Mouse (Mus musculus) ovary, postnatal 14 days (tissue): Measurements from ENCODE around the gene 1700080O16Rik.

ENCODE experiments used
- DNase-seq: peaks from one replicate; pipeline ENCODE4 v3.0.0; 2022; ENCODE audit warnings: low spot score

1700080O16Rik gene

GRCm38 (mm10) chrX:51972672-51973071 lies at the start of gene 1700080O16Rik:
Gene 1700080O16Rik, minus strand, starts transcription at chrX:51972772.
- DNase-seq: no peak

DNA sequence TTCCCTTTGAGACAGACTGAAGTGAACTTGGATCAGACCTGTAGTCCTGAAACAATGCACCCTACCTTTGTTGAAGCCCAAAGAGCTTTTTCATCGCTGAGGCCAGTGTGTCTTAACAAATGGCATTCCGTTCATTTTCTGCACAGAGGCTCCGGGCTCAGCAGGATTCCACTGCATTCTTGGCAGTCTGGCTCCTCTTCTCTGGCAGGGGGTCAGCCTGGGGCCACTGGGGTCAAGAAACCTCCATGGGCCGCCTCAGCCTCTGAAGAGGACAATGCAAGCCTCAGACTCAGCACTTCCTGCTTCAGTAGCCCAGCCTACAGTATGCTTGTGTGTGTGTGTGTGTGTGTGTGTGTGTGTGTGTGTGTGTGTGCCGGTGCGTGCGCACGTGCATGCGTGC lies 45.1 kb upstream of the 1700080O16Rik start:
- no peak for DNase-seq

DNA sequence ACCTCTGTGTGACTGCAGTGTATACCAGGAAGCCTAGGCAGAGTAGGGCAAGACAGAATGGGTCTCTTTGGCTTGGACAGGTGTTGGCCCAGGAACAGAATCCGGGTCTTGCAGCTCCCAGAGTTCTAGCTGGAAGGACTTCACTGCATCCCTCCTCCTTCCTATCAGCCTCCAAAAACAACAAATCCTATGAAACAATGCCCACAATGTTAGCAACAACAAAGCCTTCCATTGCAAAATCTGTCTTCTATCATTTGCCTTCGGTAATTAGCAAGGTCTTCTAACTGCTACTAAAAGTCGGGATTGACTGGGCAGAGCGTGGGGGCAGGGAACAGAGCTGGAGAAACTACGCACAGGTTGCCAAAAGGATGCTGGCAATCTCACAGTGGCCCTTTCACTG lies 27.5 kb upstream of the 1700080O16Rik start:
- no peak for DNase-seq

GRCm38 (mm10) chrX:51999426-51999825 lies 26.9 kb upstream of the 1700080O16Rik start:
- no peak for DNase-seq

DNA sequence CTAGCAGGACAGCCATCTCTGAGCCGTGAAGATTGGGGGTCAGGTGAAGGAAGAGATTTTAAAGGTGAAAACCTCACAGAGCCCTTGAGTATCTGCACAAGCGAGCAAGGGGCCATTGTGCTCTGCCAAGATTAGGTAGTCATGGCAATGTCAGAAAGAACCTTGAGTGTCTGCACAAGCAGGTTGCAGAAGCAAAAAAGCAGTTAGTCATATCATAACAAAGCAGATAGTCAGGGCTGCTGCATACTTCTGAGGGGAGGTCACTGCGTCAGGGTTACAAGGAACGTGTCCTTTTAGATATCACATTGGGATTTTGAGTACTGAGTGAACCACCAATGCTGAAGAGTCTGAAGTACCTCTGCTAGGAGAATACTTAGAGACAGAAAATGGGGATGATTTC lies 3.8 kb upstream of the 1700080O16Rik start:
- no peak for DNase-seq

DNA sequence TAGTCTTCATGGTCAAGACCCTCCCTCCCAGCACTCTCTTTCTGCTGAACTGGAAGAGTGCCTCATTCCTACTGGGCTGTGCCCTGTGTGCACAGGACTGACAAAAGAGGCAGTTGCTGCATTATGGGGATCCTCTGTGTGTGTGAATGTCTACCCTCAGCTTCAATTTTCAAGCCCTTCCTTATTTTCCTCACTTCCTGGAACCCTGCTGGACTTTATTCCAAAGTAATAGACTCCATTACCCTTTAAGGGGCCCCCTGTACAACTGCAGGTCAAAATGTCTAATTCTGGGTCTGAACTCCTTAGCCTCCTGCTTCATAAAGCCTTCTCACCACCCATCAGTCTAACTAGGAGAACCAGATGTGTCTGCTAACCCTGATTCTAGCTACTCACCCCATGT lies 2.0 kb upstream of the 1700080O16Rik start:
- DNase-seq: no peak

- peak; percentile 21 for DNase-seq
Observed at GRCm38 (mm10) chrX:51948071-51948470, 24.5 kb downstream of the 1700080O16Rik start.

DNA sequence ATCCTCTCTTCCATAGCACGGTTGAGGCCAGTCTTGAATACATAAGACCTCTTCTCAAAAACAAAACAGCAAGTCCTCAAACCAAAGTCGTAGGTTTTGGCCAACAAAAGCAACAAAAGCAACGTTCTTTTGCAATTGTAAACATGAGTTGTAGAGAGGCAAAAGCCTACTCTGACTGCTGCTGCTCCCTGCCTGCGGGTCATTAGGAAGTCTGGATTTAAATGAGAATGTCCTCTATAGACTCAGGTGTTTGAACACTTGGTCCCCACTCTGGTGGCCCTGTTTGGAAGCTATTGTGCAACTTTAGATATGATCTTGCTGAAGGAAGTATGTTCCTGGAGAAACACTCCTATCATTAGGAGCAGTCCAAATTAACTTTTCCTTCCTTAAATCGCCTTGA lies 34.5 kb downstream of the 1700080O16Rik start:
- DNase-seq: no peak

GRCm38 (mm10) chrX:51919091-51919490 lies 53.5 kb downstream of the 1700080O16Rik start:
- no peak for DNase-seq
